Mouse (Mus musculus) kidney, embryonic 14.5 days (tissue): ENCODE results near the gene Gnb4. TPM values are rescaled to one million over a fixed set of nuclear protein-coding genes. Genes with fewer than 3 reads are reported as not detected.

Experiments
- ATAC-seq: fragments of 200-750 bp; cut with Nextera tagmentation; 2 replicates; pipeline ENCODE4 v1.8.0; 2017; ENCODE audit warnings: moderate number of reproducible peaks, mild to moderate bottlenecking, moderate TSS enrichment, moderate library complexity; ENCODE audit not compliant: low FRiP score, low TSS enrichment
- H3K27ac ChIP-seq: fragments of 300-500 bp; sonication (generic); 2 replicates; pipeline ENCODE4 v1.5.1; 2014; ENCODE audit warnings: low read depth, mild to moderate bottlenecking, low read length, moderate library complexity, mixed read lengths
- H3K27me3 ChIP-seq: fragments of 300-500 bp; sonication (generic); 2 replicates; pipeline ENCODE4 v1.6.1; 2014; ENCODE audit warnings: mild to moderate bottlenecking, low read length; ENCODE audit not compliant: control insufficient read depth, insufficient read depth
- H3K36me3 ChIP-seq: fragments of 300-500 bp; sonication (generic); 2 replicates; pipeline ENCODE4 v1.6.1; 2014; ENCODE audit warnings: low read length, mixed read lengths; ENCODE audit not compliant: control insufficient read depth, insufficient read depth
- H3K4me1 ChIP-seq: fragments of 300-500 bp; sonication (generic); 2 replicates; pipeline ENCODE4 v1.6.1; 2014; ENCODE audit warnings: low read length, mixed read lengths; ENCODE audit not compliant: control insufficient read depth, insufficient read depth
- H3K4me2 ChIP-seq: fragments of 300-500 bp; sonication (generic); replicated peaks from 2 replicates; pipeline ENCODE4 v1.6.1; 2014; ENCODE audit warnings: low read depth, mild to moderate bottlenecking, low read length
- H3K4me3 ChIP-seq: fragments of 300-500 bp; sonication (generic); 2 replicates; pipeline ENCODE4 v1.5.1; 2014; ENCODE audit warnings: mild to moderate bottlenecking, low read length
- H3K9ac ChIP-seq: fragments of 300-500 bp; sonication (generic); 2 replicates; pipeline ENCODE4 v1.6.1; 2014; ENCODE audit warnings: low read depth, mild to moderate bottlenecking, low read length, moderate library complexity
- H3K9me3 ChIP-seq: fragments of 300-500 bp; sonication (generic); 2 replicates; pipeline ENCODE4 v1.6.1; 2016; ENCODE audit warnings: low read length; ENCODE audit not compliant: control insufficient read depth
- WGBS: fragments of 180-500 bp; shearing (Covaris S2); extraction: QIAGEN DNeasy Blood & Tissue Kit; methylation state at CpG from one replicate; pipeline ENCODE4 v1.1.7; 2014; 5-methylcytosine and 5-hydroxymethylcytosine counted together
- polyA plus RNA-seq: library from polyadenylated mRNA; unstranded; fragments of >200 nt; fragmentation: Nextera tagmentation; extraction: Ambion mirVana; gene quantifications from 2 replicates; pipeline ENCODE4 v1.2.1, GENCODE M21; 2014

Gnb4 gene
- polyA plus RNA-seq, 1 experiment from 2014 or later = 43.8 TPM

GRCm38 (mm10) chr3:32573881-32574280 is 42.5 kb downstream of the Gnb4 start:
- no peak overlapping the region for H3K27ac ChIP-seq
- no peak overlapping the region for H3K4me2 ChIP-seq
- H3K36me3 ChIP-seq = peaks cover 44% of the 10 kb centered on the region
- no peak overlapping the region for H3K4me3 ChIP-seq
- no peaks in the 10 kb centered on the region for H3K4me1 ChIP-seq
- WGBS = 75% methylated on average over 9 of the region's 9 CpGs
- no peak for ATAC-seq
- H3K9ac ChIP-seq = no peak overlapping the region
- no peaks in the 10 kb centered on the region for H3K9me3 ChIP-seq
- no peaks in the 10 kb centered on the region for H3K27me3 ChIP-seq

DNA sequence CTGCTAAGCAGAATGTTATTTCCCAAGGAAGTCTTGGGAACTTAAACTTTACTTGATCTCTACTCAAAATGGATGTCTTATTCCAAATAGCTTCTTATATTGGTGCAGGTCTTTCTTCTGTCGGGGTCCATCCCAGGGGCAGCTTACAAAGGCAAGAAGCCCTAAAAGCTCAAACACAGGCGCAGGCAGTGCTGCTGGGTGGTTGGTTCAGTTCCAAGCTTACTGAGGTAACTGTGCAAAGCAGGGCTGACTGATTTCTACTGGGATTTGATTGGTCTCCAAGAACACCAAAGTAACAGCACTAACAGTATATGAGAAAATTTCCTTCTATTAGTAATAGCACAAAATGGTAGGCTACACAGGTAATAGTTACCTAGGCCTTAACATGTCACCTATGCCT is 43.3 kb downstream of the Gnb4 start:
- ATAC-seq = no peak
- no peaks in the 10 kb centered on the region for H3K27me3 ChIP-seq
- no peak overlapping the region for H3K4me2 ChIP-seq
- WGBS = 94% methylated on average over 2 of the region's 2 CpGs
- H3K27ac ChIP-seq = no peak overlapping the region
- no peak overlapping the region for H3K9ac ChIP-seq
- H3K4me1 ChIP-seq = no peaks in the 10 kb centered on the region
- H3K4me3 ChIP-seq = no peak overlapping the region
- peaks cover 51% of the 10 kb centered on the region for H3K36me3 ChIP-seq
- no peaks in the 10 kb centered on the region for H3K9me3 ChIP-seq

DNA sequence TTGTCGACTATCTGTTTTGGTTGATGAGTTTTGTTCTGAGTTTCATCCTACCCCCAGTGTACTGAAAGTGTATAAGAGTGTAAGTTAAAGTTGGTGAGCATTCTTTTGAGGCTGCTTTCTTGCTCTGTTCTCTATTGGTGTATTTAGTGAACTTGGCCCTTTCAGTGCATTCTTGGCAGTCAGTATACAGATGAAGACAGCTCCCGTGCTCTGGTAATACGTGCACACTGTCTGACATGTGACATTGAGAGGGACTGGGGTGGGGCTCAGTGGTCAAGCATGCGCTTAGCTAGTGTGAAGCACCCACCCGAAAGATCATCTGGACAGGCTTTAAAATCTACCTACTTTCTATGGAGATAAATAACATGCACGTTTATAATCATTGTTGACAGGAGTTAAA is 53.0 kb downstream of the Gnb4 start:
- Histone ChIP-seq H3K9ac (no peak overlapping the region), H3K27me3 (no peaks in the 10 kb centered on the region), H3K27ac (no peak overlapping the region), H3K36me3 (peaks cover 29% of the 10 kb centered on the region), H3K4me2 (no peak overlapping the region), H3K9me3 (no peaks in the 10 kb centered on the region), H3K4me3 (no peak overlapping the region), H3K4me1 (no peaks in the 10 kb centered on the region)
- 94% methylated on average over 6 of the region's 6 CpGs for WGBS
- ATAC-seq = no peak

GRCm38 (mm10) chr3:32553061-32553460 is 63.3 kb downstream of the Gnb4 start:
- H3K9ac ChIP-seq = no peak overlapping the region
- no peaks in the 10 kb centered on the region for H3K4me1 ChIP-seq
- H3K4me2 ChIP-seq = no peak overlapping the region
- H3K27ac ChIP-seq = no peak overlapping the region
- no peaks in the 10 kb centered on the region for H3K27me3 ChIP-seq
- H3K9me3 ChIP-seq = no peaks in the 10 kb centered on the region
- H3K36me3 ChIP-seq = peaks cover 25% of the 10 kb centered on the region
- 82% methylated on average over 1 of the region's 1 CpGs for WGBS
- H3K4me3 ChIP-seq = no peak overlapping the region
- ATAC-seq = no peak

GRCm38 (mm10) chr3:32538091-32538490 is 78.3 kb downstream of the Gnb4 start:
- H3K36me3 ChIP-seq = peaks cover 30% of the 10 kb centered on the region; the same call in 1 of the 2 replicates
- no peak overlapping the region for H3K9ac ChIP-seq
- ATAC-seq = no peak
- WGBS = 95% methylated on average over 5 of the region's 5 CpGs
- no peaks in the 10 kb centered on the region for H3K27me3 ChIP-seq
- no peak overlapping the region for H3K27ac ChIP-seq
- no peak overlapping the region for H3K4me3 ChIP-seq
- H3K9me3 ChIP-seq = no peaks in the 10 kb centered on the region
- H3K4me1 ChIP-seq = no peaks in the 10 kb centered on the region
- H3K4me2 ChIP-seq = no peak overlapping the region

- peaks cover 27% of the 10 kb centered on the region; the same call in 1 of the 2 replicates for H3K36me3 ChIP-seq
Observed at GRCm38 (mm10) chr3:32537556-32537955, 78.8 kb downstream of the Gnb4 start.

DNA sequence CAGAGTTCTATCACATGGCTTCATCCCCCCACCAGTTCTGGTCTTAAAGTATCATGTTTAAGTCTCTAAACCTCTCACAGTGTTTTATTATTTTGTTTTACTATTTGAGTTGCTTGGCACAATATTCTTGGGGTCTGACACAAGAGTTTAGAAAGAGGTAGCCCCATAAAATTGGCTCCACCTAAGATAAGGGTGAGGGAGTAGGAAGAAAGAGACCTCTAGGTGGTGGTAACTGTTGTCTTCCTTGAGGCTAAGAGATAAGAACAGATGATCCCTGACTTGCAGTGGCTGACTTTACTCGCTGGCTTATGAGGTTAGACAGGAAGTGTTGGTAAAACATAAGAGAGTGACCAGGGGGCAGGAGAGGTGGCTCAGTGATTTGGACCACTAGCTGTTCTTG is 80.7 kb downstream of the Gnb4 start:
- H3K4me1 ChIP-seq = no peaks in the 10 kb centered on the region
- peaks cover 24% of the 10 kb centered on the region; the same call in 1 of the 2 replicates for H3K36me3 ChIP-seq
- H3K9me3 ChIP-seq = no peaks in the 10 kb centered on the region
- no peak for ATAC-seq
- no peak overlapping the region for H3K9ac ChIP-seq
- H3K27ac ChIP-seq = no peak overlapping the region
- no peak overlapping the region for H3K4me2 ChIP-seq
- WGBS = 71% methylated on average over 1 of the region's 1 CpGs
- no peak overlapping the region for H3K4me3 ChIP-seq
- H3K27me3 ChIP-seq = no peaks in the 10 kb centered on the region

More at GRCm38 (mm10) chr3:32537556-32537955, 78.8 kb downstream of the Gnb4 start:
- no peak overlapping the region for H3K9ac ChIP-seq
- ATAC-seq = no peak
- no peaks in the 10 kb centered on the region for H3K27me3 ChIP-seq
- H3K4me3 ChIP-seq = no peak overlapping the region
- H3K9me3 ChIP-seq = no peaks in the 10 kb centered on the region
- 97% methylated on average over 1 of the region's 1 CpGs for WGBS
- H3K4me2 ChIP-seq = no peak overlapping the region
- H3K27ac ChIP-seq = no peak overlapping the region
- no peaks in the 10 kb centered on the region for H3K4me1 ChIP-seq

Other genes with a start within 250 kb of the Gnb4 start
- 14.5 and 16.2 TPM in 2 replicates for gene Pik3ca, start 218.9 kb downstream of the Gnb4 start, polyA plus RNA-seq
- gene Kcnmb3, start 124.4 kb downstream of the Gnb4 start, polyA plus RNA-seq = not detected in 2 replicates
- 44.4 and 44.5 TPM in 2 replicates for gene Zfp639, start 106.3 kb downstream of the Gnb4 start, polyA plus RNA-seq
- 17.8 and 29.6 TPM in 2 replicates for gene Mfn1, start 87.1 kb downstream of the Gnb4 start, polyA plus RNA-seq
- 197 and 214 TPM in 2 replicates for gene Actl6a, start 89.7 kb upstream of the Gnb4 start, polyA plus RNA-seq
- 358 and 449 TPM in 2 replicates for gene Ndufb5, start 120.4 kb upstream of the Gnb4 start, polyA plus RNA-seq
- 35.7 and 55.2 TPM in 2 replicates for gene Mrpl47, start 121.0 kb upstream of the Gnb4 start, polyA plus RNA-seq
- 2.4 and 4.7 TPM in 2 replicates for gene Usp13, start 201.0 kb upstream of the Gnb4 start, polyA plus RNA-seq